Mouse (Mus musculus) frontal cortex, adult 2 months (tissue): ENCODE results near the gene Fau. TPM values are rescaled to one million over a fixed set of nuclear protein-coding genes. Genes with fewer than 3 reads are reported as not detected.

ENCODE experiments used
- DNase-seq, 2 experiments: peaks; one replicate each; pipeline ENCODE4 v3.0.0; 2022; ENCODE audit warnings: low spot score in 1 of 2; ENCODE audit errors: extremely low spot score in 1 of 2
- polyA plus RNA-seq: library from polyadenylated mRNA; depleted of rRNA; stranded (reverse); fragments of >200 nt; gene quantifications from 2 replicates; pipeline ENCODE4 v1.2.3, GENCODE M21; 2012

Gene Fau
- polyA plus RNA-seq, 1 experiment: 951 TPM

DNA sequence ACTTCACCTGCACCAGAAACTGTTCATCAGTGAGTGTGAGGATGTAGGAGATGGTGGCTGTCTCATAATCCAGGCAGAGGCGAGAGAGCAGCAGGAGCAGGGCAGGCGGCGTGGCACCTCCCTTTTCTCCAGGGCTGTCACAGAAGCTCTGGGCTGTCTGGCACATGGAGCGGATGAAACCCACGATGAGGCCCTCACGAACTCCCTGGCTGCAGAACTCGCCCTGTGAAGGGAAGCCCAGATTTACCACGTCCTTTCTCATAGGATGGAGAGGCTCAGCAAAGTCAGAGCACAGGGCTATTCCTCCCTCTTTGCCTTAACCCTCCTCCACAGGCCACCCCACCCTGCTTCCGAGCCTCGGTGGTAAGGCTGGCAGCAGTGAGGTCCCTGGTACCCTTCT lies 12.2 kb downstream of the Fau start:
- no peak for DNase-seq

DNA sequence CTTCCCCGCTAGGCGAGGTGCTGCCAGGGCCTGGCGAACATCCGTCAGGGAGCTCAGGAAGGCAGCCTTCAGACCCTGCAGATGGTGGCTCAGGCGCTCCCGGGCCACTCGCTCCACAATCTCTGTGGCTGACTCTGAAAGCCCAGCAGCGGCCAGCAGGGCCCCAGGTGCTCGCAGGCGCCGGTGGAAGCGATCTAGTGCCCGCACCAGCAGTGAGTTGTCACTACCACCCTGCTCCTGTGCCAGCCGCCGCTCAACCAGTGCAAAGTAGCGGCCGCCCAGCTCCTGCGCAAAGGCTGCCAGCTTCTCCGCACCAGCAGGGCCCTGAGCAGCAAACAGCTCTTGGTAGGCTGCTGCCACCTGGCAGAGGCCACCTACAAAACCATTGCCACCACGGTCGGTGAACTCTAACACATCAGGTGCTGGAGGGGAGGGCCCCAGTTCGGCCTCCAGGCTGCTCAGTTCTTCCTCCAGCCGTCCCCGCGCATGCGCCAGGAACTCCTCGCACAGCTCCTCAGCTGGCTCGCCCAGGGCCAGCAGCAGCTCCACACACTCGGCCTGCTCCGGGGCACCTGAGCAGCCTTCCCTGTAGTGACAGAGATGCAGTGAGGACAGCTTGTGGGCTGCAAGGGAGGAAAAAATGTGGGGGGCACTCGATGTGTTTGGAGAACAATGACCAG lies 13.1 kb downstream of the Fau start:
- no peak for DNase-seq

DNA sequence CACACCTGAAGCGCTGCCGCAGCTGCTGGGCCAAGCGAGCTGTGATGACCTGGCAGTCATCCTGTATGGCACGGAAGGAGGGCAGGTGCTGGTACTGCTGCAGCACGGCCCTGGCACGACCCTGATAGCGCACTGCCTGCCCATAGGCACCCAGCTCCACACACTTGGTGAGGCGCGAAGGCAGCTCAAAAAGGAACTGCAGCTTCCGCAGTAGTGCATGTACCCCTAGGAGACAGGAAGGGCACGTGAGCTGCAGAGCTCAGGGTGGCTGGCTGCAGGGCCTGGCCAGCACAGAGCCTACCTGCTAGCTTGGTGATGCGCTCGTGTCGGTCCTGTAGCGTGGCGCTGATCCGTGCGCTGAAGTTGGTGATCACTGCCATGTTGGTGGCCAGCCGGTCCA lies 13.6 kb downstream of the Fau start:
- DNase-seq: no peak

DNA sequence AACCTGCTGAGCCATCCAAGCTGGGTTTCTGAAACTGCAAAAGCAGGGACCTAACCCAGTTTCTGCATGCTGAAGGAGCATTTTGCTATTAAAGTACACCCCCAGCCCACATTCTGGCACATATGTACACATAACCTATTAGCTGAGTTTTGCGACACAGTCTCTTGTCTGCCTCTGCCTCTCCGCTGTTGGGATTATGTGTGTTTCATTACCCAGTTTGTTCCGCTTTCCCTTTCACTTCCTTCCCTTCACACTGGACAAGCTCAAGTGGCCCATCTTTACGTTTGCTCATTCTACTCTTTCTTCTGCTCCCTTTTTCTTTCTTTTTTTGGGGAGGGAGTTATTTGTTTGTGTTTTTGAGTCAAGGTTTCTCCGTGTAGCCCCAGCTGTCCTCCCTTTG lies 16.2 kb downstream of the Fau start:
- DNase-seq: no peak

DNA sequence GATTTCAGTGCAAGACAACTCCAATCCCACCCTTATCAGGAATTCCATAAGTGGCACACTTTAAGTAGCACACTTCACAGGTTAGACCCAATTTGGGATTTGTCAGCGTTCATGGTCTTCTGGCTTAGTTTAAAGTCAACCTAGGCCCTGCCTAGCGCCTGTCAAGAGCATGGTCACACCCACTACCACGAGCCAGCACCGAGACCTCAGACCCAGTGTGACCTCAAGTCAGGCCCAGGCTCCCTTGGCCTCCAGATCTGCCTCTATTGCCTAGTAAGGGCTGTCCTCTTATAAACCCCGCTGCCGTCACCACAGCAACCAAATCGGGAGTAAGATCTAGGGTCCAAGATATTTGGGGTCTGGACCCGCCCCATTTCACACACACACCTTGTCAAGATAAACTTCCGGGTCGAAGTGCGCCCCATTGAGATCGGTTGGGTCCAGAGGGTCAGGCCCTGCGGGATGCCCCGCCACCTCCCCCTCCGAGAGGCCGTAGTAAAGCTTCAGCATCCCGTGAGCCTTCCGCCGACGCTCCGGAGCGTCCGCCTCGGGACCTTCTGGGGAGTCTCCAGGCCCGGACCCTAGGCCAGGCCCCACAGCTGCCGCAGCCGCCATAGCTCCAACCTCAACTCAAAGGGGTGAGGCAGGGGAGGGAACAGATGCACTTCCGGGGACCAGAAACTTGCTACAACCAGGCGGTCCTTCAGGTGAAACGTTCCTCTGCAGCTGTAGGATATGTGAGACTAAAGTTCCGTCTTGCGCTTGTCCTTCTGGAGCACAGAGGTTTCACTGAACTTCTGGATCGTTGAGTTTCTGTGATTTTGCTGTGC lies 19.1 kb downstream of the Fau start, which contains the start of gene Vps51:
Gene Vps51, minus strand, starts transcription at position 668 of the 830 bp plus-strand sequence.
- DNase-seq: peak; percentile 81 to 94

DNA sequence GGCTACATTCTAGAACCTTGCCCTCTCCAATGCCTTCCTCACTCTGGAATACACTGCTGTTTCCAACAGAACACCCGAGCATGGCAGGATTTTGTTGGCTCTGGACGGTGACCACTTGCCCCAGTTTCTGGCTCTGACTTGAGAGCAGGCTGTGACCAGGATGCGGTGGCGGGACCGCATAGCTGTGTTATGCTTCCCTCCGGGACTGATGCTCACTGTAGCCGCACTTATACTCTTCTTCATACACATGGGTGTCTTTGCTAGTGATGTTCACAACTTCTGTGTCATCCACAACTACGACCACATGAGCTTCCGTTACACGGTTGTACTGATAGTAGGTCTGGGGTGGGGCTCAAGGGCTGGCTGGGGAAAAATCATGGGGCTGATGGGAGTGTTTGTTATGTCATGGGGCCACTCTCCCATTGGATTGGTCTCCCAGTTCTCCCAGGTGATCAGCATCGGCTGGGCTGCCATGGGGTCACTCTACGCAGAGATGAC lies 22.4 kb downstream of the Fau start, which contains the start of gene Tmem262:
Gene Tmem262, plus strand, starts transcription at position 51 of the 498 bp plus-strand sequence.
- DNase-seq: no peak

DNA sequence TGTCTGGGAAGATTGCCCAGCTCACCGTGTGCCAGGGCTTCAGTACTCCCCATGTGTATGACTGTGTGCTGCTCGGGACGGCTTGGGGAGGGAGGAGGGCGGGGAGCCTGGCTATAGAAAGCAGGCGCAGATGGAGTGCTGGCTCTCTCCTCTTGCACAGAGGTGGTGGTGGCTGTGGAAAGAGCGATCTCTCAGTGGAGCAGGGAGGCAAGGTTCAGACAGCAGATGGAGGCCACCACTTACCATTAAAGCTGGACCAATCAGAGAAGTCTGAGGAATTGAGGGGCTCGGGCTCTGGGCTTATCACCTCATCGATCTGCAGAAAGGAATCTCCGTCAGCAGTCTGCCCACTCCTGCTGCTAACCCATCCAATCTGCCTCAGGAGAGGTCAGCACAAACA lies 24.5 kb downstream of the Fau start, which contains the start of gene Gm28374:
Gene Gm28374, minus strand, starts transcription at position 101 of the 400 bp plus-strand sequence.
- DNase-seq: no peak

DNA sequence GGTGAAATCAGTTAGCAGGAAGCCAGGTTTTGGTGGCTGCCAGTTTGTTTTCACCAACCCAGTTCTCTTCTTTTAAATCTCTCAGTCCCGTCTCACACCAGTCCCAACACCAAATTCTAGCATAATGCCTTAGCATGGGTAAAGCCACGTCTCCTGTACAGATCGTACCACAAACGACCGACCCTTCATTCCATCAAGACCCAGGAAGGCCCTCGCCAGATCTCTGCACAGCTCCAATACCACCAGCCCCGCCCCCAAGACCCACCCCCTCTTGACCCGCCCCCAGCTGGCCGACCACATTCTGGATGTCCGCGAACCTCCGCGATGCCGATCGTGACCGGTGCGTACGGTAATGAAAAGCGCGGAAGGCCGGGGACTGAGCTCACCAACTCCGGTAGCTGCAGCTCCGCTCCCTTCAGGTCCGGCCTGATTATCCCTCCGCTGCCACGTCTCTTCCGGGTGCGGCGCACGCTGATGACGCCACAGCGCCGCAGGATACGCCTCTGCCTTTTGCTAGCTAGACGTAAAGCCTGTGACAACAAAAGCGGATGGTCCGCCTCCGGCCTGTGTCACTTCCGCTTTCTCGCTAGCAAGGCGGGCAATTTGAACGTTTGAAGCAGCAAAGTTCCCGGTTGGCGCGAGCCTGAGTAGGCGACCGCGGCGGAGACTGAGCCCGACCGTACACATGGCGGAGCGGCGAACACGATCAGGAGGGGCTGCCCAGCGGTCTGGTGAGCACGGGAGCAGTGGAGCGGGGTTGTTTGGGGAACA lies 27.0 kb downstream of the Fau start, which contains the start of the genes Zfpl1 and Cdca5:
Gene Zfpl1, minus strand, starts transcription at position 479 of the 771 bp plus-strand sequence.
Gene Cdca5, plus strand, starts transcription at position 506 of the 771 bp plus-strand sequence.
- peak; percentile 96 to 98 for DNase-seq

DNA sequence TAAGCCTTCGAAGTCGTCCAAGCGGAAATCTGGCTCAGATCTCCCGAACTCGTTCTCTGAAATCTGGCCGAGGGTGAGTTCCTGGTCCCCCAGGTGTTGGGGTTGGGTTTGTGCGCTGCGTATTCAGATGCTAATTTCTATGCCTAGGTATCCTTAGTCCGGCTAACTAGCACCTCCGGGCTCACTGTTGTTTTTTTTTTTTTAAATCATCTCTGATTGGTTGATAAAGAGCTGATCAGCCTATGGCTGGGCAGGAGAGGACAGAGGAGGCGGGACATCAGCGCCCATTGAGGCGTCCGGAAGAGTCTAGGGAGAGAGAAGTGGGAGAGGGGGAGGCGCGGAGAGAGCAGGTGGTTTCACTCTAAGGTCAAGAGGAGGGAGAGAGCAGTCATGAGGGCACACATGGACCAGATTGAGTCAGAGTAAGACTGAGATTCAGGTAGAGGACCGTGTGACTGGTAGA lies 27.8 kb downstream of the Fau start:
- DNase-seq: no peak

DNA sequence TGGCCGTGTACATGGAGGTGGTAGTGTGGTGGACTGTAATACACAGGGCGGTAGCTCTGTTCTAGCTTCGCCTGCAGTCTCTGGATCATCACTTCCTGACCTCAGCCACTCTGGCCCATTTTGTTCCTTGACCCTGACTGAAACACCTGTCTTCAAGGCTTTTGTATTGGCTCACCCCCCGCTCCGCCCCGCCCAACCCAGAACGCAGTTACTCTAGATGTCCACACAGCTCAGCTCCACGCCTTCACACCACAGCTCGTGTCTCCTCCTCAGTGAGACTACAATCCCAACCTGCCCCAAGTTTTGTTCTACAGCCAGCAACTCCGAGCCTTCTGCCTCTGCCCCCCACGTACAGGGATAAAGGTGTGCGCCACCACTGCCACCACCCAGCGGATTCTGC lies 31.2 kb downstream of the Fau start:
- DNase-seq: no peak

DNA sequence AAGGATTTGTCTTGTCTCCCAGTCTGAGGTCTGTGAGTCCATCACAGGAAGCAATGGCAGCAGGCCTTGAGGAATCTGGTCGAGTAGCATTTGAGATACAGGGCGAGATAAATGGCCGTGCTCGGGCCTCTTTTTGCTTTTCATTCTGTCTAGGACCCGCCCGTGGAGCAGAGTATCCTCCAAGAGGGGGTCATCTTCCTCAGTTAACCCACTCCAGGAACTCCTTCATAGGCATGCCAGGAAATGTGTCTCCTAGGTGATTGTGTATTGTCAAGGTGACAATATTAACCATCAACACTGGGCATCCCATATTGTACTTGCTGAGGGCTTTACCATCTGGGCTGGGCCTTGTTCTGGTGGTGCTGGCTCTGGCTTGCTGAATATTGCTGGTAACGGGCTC lies 36.5 kb downstream of the Fau start, which contains the start of gene AC131692.1:
Gene AC131692.1, plus strand, starts transcription at position 301 of the 400 bp plus-strand sequence.
- no peak for DNase-seq

DNA sequence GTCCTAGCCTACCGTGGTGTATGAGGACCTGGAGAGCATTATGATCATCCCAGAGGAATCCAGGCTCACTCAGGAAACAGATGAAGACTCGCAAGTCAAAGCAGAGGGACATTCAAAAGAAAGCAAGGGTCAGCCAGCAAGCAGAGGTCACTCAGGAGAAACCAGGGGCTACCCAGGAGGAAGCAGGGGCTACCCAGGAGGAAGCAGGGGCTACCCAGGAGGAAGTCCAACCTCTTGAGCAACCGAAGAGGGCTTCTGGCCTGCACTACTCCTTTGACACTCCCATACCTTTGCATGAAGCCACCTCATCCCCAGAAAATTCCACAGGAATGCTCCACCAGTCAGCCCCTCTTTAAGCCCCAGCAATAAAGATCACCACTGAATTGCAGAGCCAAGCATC lies 40.2 kb downstream of the Fau start:
- DNase-seq: no peak

DNA sequence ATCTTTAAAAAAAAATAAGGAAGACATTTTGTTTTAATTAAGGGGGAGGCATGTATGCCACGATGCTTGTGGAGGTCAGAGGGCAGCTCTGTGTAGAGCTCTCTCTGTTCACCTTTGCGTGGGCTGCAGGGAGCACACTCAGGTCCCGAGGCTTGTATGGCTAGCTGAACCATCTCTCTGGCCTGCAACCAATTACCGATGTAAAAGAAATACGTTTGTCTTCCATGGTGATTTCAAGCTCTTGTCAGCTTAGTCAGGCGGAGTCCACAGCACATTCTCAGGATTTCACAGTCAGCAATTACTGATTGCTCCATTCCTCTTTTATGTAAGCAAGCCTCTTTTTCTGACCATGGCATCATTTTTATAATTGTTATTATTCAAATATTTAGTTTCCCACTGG lies 43.5 kb downstream of the Fau start:
- DNase-seq: no peak

DNA sequence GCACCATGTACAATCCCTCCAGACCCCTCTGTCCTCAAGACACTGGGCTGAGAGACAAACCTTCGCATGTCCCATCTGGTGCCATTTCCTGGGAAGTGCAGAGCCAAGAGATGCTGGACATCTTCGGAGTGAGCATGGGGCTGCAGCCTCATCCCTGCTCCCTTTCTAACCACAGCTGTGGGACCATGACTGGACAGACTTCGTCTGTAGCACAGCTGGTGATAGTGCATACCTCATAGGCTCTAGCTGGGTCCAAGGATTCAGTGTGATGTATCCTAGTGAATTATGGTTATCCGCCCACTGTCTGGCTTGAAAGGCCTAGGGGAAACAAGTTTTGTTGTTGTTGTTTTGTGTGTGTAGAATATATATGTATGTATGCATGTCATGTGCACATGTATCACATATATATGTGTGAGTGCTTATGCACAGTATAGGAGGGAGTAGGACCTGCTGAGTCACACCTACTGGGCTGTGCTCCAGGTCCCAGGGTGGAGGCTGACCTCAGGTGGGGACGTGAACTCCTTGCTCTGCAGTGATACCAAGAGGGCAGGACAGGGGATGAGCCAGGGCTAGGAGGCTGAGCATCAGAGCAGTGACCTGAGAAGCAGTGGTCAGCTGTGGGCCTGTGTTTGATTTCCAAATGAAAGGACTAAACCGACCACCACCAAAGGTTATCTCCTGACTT lies 44.7 kb downstream of the Fau start:
- DNase-seq: no peak

DNA sequence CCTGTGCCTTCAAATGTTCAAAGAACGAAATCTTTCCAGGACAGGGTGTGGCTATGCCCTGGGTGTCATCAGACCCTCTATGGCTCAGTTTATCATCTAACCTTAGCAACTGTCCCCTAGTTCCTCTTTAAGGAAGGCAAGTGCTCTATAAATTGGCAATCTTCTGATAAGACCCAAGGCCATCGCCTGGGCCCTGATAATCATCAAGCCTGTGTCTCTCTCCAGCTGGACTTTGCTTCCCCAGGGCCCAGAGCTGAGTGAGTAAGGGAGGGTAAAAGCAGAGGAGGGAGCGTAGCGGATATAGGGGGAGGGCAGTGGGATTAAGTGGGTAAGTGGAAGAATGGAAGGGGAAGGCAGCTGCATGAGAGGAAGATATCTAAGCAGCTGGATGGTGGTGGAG lies 46.8 kb downstream of the Fau start:
- DNase-seq: no peak

DNA sequence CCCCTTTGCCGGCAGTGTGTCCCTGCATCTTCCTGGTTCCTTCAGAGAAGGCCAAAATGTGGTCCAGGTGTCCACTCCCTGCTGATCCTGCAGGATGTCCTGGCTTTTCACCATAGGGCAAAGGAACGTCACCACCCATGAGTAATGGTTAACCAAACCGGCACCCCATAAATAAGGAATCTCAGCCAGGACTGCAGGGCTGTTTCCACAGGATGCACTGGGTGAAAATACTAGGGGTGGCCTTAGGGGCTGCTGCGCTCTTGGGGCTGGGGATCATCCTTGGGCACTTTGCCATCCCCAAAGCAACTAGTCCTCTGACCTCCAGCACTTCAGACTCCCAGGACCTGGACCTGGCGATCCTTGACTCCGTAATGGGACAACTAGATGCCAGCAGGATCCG lies 47.9 kb downstream of the Fau start, which contains the start of gene Naaladl1:
Gene Naaladl1, plus strand, starts transcription at position 197 of the 400 bp plus-strand sequence.
- DNase-seq: no peak
